Mouse (Mus musculus) left cerebral cortex, adult 2 months (tissue): Measurements from ENCODE around the gene Tspear. TPM values are rescaled to one million over a fixed set of nuclear protein-coding genes. Genes with fewer than 3 reads are reported as not detected.
"Not testable (repeated sequence)": the region's sequence is repeated elsewhere in the genome, so short reads cannot be mapped to it uniquely, and the experiment has no call there.

ENCODE experiments used
- DNase-seq, 2 experiments: peaks; one replicate each; pipeline ENCODE4 v3.0.0; 2021 to 2022; ENCODE audit warnings: low spot score in 2 of 2, mixed read lengths in 1 of 2; ENCODE audit errors: extremely low spot score in 1 of 2
- H3K27ac ChIP-seq: fragments of 200-600 bp; 2 replicates; pipeline ENCODE4 v1.8.1; 2022
- H3K4me3 ChIP-seq: fragments of 200-600 bp; 2 replicates; pipeline ENCODE4 v1.8.1; 2022
- CTCF ChIP-seq: fragments of 200-600 bp; IDR thresholded peaks from 2 replicates; pipeline ENCODE4 v1.8.1; 2022; ENCODE audit warnings: antibody characterized with exemption, mild to moderate bottlenecking, moderate library complexity
- intact Hi-C: fragments of 180-260 bp; cut with DNase I; formaldehyde crosslinking; loops from one replicate; pipeline ENCODE4 v1.15.1; 2025
- total RNA-seq, 2 experiments: library from RNA; stranded (reverse); gene quantifications; 2 replicates each; pipeline ENCODE4 v1.2.3; 2021

Gene Tspear
- total RNA-seq, 2 experiments from 2014 or later: 0.18 to 0.21 TPM

DNA sequence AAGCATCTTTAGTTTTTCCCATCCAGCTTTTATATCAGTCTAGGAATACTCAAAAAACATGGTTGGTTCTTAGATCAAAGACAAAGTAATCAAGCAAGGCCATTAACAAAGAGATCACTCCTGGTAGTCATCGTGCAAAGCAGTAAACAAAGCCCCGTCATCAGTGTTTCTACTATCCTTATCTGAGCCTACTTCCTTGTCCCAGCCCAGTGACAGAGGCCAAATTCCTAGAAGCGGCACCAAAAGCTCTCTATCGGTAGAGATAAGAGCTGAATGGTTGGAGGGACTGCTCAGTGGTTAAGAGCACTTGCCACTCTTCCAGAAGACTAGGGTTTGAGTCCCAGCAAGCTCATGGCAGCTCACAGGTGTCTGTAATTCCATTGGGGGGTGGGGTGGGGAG lies 14.8 kb upstream of the Tspear start:
- no peak overlapping the region for H3K4me3 ChIP-seq
- intact Hi-C loops: no loop called here
- no peak overlapping the region for H3K27ac ChIP-seq
- no peak for DNase-seq
- TF ChIP-seq CTCF: no peak

- H3K27ac ChIP-seq: no peak overlapping the region
- no peak for TF ChIP-seq CTCF
- no peak overlapping the region for H3K4me3 ChIP-seq
- intact Hi-C loops: no loop called here
- DNase-seq: no peak
Observed at GRCm38 (mm10) chr10:77673765-77674164, 12.6 kb upstream of the Tspear start.

GRCm38 (mm10) chr10:77677562-77677961 lies 8.8 kb upstream of the Tspear start:
- no peak overlapping the region for H3K4me3 ChIP-seq
- intact Hi-C loops: no loop called here

DNA sequence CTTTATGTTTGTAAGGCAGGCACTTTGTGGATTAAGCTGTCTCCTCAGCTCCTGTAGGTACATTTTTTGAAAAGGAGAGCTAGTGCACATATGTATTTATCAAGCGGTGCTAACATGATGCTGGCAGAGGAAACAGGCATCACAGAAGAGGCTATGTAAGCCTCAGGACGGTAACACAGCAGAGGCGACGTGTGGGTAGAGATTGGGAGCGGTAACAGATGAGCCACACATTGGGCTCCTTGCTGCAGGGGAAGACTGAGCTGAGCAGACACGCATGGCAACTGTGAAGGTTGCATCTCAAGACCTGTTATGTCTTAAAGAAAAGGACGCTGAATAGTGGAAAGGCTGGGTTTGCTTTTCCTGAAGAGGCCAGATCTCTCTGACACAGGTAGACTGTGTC lies 3.4 kb upstream of the Tspear start:
- no peak for DNase-seq
- no peak for TF ChIP-seq CTCF
- H3K4me3 ChIP-seq: no peak overlapping the region
- no peak overlapping the region for H3K27ac ChIP-seq
- intact Hi-C loops: no loop called here

More at GRCm38 (mm10) chr10:77677562-77677961, 8.8 kb upstream of the Tspear start:
- no peak overlapping the region for H3K27ac ChIP-seq
- no peak for TF ChIP-seq CTCF
- no peak for DNase-seq

DNA sequence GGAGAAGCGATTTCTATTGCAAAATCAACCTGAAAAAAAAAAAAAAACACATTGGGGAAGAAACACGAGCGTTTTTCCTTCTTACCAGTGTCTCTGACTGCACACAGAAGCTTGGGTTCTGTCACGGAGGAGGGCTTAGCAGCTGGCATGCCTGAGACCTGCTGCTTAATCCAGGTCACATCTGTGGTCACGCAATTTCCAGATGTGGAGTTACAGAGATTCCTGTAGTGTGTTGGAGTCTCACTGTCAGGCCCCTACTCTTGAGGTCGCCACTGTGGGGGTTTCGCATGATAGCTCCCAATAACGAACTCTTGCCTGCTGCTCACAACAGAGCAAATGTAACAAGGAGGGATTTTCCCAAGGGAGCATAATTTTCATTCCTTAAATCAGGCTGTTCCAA lies 2.2 kb upstream of the Tspear start:
- intact Hi-C loops: no loop called here
- no peak overlapping the region for H3K4me3 ChIP-seq
- DNase-seq: no peak
- TF ChIP-seq CTCF: no peak
- no peak overlapping the region for H3K27ac ChIP-seq

DNA sequence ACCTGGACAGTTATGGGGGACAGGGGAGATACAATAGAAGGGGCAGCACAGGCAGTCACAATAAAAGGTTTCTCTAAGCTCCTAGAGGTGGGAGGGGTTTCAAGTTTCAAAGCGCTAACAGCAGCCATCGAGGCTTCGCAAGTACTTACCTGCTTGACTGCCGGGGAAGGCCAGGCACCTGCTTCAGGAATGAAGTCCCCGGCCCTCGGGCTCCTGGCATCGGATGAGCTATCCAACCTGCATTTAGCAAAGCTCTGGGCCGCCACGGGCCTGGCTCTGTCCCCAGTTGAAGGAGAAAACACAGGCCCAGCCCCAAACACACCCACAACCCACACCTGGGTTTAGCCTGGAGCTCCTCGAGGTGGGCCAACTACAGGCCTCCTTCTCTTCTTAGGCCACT lies 652 bp downstream of the Tspear start:
- intact Hi-C loops: no loop called here
- TF ChIP-seq CTCF: no peak
- DNase-seq: no peak
- Histone ChIP-seq H3K4me3 (no peak overlapping the region), H3K27ac (no peak overlapping the region)

- intact Hi-C loops, DNase-seq, H3K4me3 ChIP-seq, H3K27ac ChIP-seq: not testable (repeated sequence)
Observed at GRCm38 (mm10) chr10:77690356-77690807, 4.0 kb downstream of the Tspear start, which contains the start of gene Gm19402. Gene Gm19402, minus strand, starts transcription at chr10:77690757.

- DNase-seq: no peak
- TF ChIP-seq CTCF: no peak
- Histone ChIP-seq H3K27ac (no peak within 1 kb of the TSS), H3K4me3 (no peak within 1 kb of the TSS)
- intact Hi-C loops: no loop called here
Observed at GRCm38 (mm10) chr10:77697133-77697532, 10.8 kb downstream of the Tspear start, which contains the start of gene Gm9508. Gene Gm9508, minus strand, starts transcription at chr10:77697233.

GRCm38 (mm10) chr10:77706326-77706725 lies 20.0 kb downstream of the Tspear start, which contains the start of gene Gm10272:
Gene Gm10272, plus strand, starts transcription at chr10:77706626.
- DNase-seq: no peak
- intact Hi-C loops: no loop called here

GRCm38 (mm10) chr10:77709831-77710230 lies 23.5 kb downstream of the Tspear start:
- no peak for DNase-seq
- H3K27ac ChIP-seq: no peak overlapping the region
- intact Hi-C loops: no loop called here
- peak; percentile 38 for TF ChIP-seq CTCF
- no peak overlapping the region for H3K4me3 ChIP-seq

More at GRCm38 (mm10) chr10:77706326-77706725, 20.0 kb downstream of the Tspear start, which contains the start of gene Gm10272:
- no peak for TF ChIP-seq CTCF
- no peak within 1 kb of the TSS for H3K4me3 ChIP-seq
- H3K27ac ChIP-seq: no peak within 1 kb of the TSS

DNA sequence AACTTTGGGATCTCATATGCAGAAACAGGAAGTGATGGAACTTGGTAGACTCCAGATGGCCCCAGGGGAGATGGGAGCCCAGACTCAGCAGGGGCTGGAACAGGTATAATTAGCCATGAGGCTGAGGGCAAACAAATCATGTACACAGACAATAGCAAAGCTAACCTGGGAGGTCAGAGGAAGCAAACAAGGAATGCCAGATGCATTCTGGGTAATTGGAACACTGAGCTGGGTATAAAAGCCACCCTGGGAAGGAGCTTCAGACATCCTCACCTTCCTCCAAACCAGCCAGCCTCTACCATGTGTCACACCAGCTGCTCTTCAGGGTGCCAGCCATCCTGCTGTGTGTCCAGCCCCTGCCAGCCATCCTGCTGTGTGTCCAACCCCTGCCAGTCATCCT lies 24.8 kb downstream of the Tspear start, which contains the start of gene Gm10024:
Gene Gm10024, plus strand, starts transcription at position 301 of the 400 bp plus-strand sequence.
- H3K4me3 ChIP-seq, H3K27ac ChIP-seq, intact Hi-C loops, DNase-seq: not testable (repeated sequence)

- no peak for TF ChIP-seq CTCF
- Histone ChIP-seq H3K4me3 (no peak overlapping the region), H3K27ac (no peak overlapping the region)
- DNase-seq: no peak
- intact Hi-C loops: no loop called here
Observed at GRCm38 (mm10) chr10:77713734-77714133, 27.4 kb downstream of the Tspear start.

- TF ChIP-seq CTCF: no peak
- Histone ChIP-seq H3K27ac (no peak within 1 kb of the TSS), H3K4me3 (no peak within 1 kb of the TSS)
- DNase-seq: no peak
- intact Hi-C loops: no loop called here
Observed at GRCm38 (mm10) chr10:77715507-77715906, 29.1 kb downstream of the Tspear start, which contains the start of gene Gm10142. Gene Gm10142, plus strand, starts transcription at chr10:77715807.

- not testable (repeated sequence) for DNase-seq, H3K27ac ChIP-seq, H3K4me3 ChIP-seq
- intact Hi-C loops: loop anchor here (5.0 kb wide), 1 partner anchor 157 kb away; no protein-coding TSS in a partner anchor
Observed at GRCm38 (mm10) chr10:77720299-77720698, 33.9 kb downstream of the Tspear start, which contains the start of gene Krtap12-1. Gene Krtap12-1, plus strand, starts transcription at chr10:77720599.
